Mouse (Mus musculus) mouse trophoblast stem cell (cell line): ENCODE results near the gene Cpt1b.

ENCODE experiments used
- in situ Hi-C, 2 experiments: fragments of 300-500 bp; cut with MseI, MboI; formaldehyde crosslinking; loops; 2 replicates in 1 of 2; 3 replicates in 1 of 2; pipeline ENCODE4 v1.15.1; 2025

Gene Cpt1b

GRCm38 (mm10) chr15:89379429-89379828 is 46.2 kb downstream of the Cpt1b start:
- in situ Hi-C loops, result no loop called here

DNA sequence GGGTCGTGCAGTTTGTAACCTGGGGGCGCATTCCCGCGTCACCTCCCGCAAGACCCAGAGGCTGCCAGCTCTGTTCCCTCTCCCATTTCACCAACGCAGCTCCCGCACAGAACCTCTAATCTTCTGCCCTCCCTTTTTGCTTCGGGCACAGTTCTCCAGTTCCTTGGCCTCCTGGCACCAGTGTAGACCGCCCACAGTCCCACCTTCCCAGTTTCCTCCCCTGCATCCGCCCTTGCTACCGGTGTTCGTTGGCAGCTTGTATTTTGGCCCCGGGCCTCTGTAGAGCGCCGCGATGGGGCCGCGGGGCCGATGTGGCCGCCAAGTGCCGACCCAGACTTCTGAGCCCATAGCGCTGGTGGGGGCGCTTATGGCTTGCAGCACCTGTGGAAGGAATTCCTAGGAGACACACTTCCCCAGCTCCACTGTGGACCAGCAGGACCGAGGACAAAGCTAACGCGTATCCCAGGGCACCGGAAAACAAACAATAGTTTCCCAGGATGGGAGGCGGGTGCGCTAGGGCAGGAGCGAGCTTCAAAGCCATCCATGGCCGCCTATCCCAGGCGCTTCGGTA is 46.7 kb downstream of the Cpt1b start, which contains the start of gene Odf3b:
TSS of gene Odf3b (minus strand) at position 452 of the 571 bp plus-strand sequence.
- in situ Hi-C loops, result no loop called here

- in situ Hi-C loops, result no loop called here
These were observed 47.5 kb downstream of the Cpt1b start for GRCm38 (mm10) chr15:89377938-89378828.

DNA sequence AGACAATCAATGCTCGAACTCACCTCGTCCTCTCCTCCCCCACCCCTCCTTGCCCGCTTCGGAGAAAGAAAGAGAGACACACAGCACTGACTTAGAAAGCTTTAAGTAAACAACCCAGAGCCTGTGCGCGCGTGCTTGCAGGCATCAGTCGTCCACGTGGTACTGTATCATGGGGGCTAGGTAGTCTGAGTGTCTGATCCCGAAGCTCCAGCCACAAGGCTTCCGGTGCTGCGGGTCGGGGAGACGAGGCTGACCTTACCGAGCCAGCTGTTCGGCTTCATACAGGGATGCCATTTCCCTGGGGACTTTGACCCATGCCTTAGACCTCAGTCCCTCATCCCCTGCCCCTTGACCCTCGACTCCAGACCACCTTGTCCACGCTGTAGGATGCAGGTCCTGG is 48.3 kb downstream of the Cpt1b start:
- in situ Hi-C loops, result no loop called here

GRCm38 (mm10) chr15:89376957-89377356 is 48.7 kb downstream of the Cpt1b start, which contains the start of gene Tymp:
TSS of gene Tymp (minus strand) at chr15:89377039.
- in situ Hi-C loops, result no loop called here

DNA sequence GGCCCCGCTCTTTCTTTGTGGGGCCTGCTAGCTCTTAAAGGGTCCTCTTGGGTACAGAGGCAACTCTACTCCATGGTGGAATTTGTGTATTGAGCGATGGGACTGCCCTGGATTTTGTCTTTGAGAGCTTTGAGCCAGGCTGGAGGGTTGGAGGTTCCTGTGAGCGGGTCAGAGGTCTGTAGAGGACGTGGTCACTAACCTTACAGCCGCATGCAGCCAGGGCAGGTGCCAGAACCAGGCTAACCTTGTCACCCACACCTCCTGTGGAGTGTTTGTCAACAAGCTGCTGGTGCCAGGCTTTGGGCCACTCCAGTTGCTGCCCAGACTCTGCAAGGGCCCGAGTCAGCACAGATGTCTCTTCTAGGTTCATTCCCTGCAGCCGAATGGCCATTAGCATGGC is 49.6 kb downstream of the Cpt1b start:
- in situ Hi-C loops, result no loop called here

DNA sequence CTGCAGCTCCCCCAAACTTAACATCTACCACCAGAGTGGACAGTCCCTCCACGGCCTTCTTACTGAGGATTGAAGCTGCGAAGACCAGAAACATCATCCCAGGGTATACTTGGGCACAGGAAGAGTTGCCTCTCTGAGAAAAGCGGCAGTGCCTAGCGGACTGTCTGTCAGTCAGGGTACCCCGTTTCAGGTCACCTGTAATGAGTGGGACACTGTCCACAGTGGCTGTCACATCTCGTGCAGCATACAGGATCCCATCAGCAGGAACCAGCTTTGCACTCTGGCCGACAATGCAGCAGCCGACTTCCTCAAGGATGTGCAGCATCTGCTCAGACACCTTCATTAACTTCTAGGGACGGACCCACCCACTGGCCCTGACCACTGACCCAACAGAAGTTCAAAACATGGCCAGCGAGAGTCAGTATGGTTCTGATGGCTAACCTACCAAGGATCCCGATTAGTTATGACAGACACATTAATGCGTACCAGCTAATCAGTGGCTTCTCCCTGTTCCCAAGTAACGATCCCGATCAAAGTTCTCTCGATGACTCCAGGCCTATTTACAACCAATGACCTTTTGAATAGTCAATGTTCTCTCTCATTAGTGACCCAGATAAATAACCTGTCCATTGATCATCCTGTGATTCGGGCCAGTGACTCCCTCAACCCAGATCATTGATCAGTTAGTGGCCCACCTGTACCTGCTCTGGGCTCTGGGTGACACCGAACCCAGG is 50.7 kb downstream of the Cpt1b start:
- in situ Hi-C loops, result no loop called here

- in situ Hi-C loops, result no loop called here
These were observed 51.3 kb downstream of the Cpt1b start for GRCm38 (mm10) chr15:89374340-89374739.

- in situ Hi-C loops, result no loop called here
These were observed 51.9 kb downstream of the Cpt1b start, which contains the start of gene Sco2 for GRCm38 (mm10) chr15:89373762-89374248. TSS of gene Sco2 (minus strand) at chr15:89373846.

DNA sequence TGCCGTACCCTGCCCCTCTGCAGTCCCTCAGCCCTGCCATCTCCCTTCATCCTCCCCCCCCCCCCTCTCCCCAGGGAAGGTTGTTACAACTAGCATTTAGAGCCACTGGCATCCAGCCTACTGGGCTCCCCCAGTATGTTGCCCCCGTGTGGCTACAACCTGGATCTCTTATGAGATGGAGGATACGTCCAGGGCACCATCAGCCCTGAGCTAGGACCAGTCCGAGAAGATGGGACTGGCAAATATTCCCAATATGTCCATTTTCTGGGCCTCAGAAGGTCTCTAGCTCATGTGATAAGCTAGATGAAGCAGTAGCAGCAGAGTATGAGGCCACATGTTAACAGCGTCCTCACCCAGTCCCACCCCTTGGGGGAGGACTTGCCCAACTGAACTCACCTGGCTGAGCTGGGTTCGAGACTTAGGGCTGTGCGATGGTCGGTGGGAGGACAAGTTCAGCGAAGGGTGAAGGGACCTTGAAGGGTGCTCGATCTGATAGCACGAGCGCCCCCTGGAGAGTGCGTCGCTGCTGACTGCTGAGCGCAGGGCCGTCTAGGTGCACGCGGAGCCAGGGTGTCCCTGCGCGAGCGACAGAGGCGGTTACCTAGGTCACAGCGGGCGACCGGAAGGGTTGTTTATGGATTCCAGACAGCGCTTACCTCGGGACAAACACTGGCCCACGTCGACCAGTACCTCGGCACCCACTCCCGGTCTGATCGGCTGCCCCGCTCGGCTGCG is 52.5 kb downstream of the Cpt1b start:
- in situ Hi-C loops, result no loop called here

GRCm38 (mm10) chr15:89372536-89372935 is 53.1 kb downstream of the Cpt1b start:
- in situ Hi-C loops, result no loop called here

DNA sequence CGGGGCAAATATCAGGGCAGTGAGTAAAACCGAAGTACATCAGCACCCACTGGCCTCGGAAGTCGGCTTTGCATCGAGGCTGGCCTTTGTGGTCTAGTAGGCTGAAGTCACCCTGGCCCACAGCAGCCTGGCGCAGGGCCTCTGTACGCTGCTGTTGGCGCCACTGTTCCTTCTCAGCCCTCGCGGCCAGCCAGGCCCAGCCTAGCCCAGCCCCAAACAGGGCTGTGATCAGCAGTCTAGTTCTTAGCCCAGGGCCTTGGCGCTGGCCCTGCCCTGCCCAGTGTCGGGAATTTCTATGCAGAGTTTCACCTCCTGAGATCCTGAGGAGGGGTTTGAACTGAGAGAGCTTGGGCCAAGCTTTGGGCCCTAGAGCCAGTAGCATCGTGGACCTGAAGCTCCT is 53.6 kb downstream of the Cpt1b start:
- in situ Hi-C loops, result no loop called here
